Mouse (Mus musculus) liver, postnatal 0 days (tissue): Measurements from ENCODE around the gene Kpna2.

Experiments used
- CTCF ChIP-seq: sonication (generic); IDR thresholded peaks from 2 replicates; pipeline ENCODE4 v1.5.1; 2016; ENCODE audit warnings: antibody characterized with exemption, low read depth
- EP300 ChIP-seq: IDR thresholded peaks from 2 replicates; pipeline ENCODE4 v1.6.1; 2016; ENCODE audit warnings: antibody characterized with exemption, low read depth, mild to moderate bottlenecking

- TF ChIP-seq CTCF (no peak), EP300 (no peak)
These were observed 11.8 kb upstream of the Kpna2 start for GRCm38 (mm10) chr11:107011171-107011570.
